Mouse (Mus musculus): Measurements from ENCODE around the gene Sytl2. TPM values are rescaled to one million over a fixed set of nuclear protein-coding genes. Genes with fewer than 3 reads are reported as not detected.

The Sytl2 gene
- polyA plus RNA-seq, 1 experiment from 2014 or later, result 10.0 TPM

DNA sequence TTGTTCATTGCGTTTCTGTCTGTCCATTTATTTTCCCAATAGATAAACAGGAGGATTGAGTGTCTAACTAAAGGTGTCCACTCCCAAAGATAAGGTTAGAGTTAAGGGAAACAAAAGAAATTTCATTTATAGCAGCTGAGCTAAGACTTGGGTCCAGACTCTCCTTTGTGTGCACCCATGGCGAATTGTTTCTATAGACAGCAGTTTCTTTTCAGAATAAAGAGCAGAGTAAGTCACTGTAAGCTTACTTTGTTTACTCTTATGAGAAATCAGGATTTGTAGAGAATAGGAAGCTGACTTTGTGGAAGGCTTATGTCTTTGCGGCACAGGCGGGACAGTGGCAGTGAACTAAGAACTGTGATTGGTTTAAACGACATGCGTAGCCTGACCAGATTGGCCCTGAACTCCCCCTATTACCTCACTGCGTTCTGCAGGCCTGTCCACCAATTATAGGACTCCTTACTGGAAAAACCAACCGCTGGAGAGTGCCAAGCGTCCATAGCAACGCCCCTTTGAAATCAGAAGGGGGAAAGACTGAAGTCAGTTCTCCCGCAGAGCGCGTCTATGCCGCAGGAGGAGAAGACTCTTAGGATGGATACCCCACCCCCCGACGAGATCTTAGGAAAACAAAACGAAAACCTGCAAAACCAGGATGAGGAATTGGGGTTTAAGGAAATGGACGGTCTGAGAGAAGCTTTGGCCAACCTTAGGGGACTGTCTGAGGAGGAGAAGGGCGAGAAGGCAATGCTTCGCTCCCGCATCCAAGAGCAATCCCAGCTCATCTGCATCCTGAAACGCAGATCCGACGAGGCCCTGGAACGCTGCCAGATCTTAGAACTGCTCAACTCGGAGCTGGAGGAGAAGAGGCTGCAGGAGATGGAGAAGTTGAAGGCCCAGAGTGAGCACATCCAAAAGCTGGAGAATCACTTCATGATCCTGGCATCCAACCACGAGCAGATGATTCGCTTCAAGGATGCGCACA is 124.3 kb downstream of the Sytl2 start, which contains the start of gene Ccdc89:
Gene Ccdc89, plus strand, starts transcription at position 558 of the 982 bp plus-strand sequence.
- peak within 1 kb of the TSS; percentile 71 for H3K4me2 ChIP-seq (ENCODE audit: low read length)
- H3K4me1 ChIP-seq (ENCODE audit: control insufficient read depth in 2 of 2, insufficient read depth in 2 of 2, low read length in 2 of 2), result no peaks in the 10 kb centered on the region
- no peaks in the 10 kb centered on the region; the same call in 1 of the 2 replicates for H3K27me3 ChIP-seq (ENCODE audit: control insufficient read depth, insufficient read depth, low read length)
- peak within 1 kb of the TSS; percentile 57 for H3K9ac ChIP-seq (ENCODE audit: low read length)
- no peaks in the 10 kb centered on the region for H3K36me3 ChIP-seq (ENCODE audit: control insufficient read depth, insufficient read depth, low read length)
- H3K27ac ChIP-seq (replicated peaks in 1 of 2; ENCODE audit: control insufficient read depth in 1 of 2, insufficient read depth in 1 of 2, low read depth in 2 of 2, low read length in 2 of 2), result no peak within 1 kb of the TSS
- H3K4me3 ChIP-seq (ENCODE audit: control insufficient read depth in 1 of 2, insufficient read depth in 1 of 2, low read depth in 1 of 2, low read length in 2 of 2), result peak within 1 kb of the TSS; percentile 45 to 48
- WGBS, result 13% methylated on average over 29 of the region's 29 CpGs
- H3K9me3 ChIP-seq (ENCODE audit: control insufficient read depth, low read length), result no peaks in the 10 kb centered on the region
- peak; percentile 100 for ATAC-seq (ENCODE audit: insufficient number of reproducible peaks, insufficient read depth, low FRiP score, low read depth)

DNA sequence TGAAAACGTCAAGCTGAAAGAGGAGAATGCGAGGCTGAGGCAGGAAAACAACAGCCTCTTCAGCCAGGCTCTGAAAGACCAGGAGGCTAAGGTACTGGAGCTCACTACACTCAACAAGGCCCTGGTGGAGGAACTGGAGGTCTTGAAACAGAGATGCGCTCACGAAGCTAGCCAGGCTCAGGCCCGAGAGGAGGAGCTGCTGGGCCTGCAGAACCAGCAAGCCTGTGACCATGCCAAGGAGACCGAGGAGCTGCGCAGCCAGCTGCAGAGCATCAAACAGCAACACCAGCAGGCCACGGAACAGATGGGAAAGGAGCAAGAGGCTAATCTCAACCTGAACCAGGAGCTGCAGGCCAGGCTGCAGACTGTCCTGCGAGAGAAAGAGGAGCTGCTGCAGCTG is 125.0 kb downstream of the Sytl2 start:
- no peak overlapping the region; the same call in 1 of the 2 replicates for H3K9ac ChIP-seq (ENCODE audit: low read length)
- no peaks in the 10 kb centered on the region for H3K4me1 ChIP-seq (ENCODE audit: control insufficient read depth in 2 of 2, insufficient read depth in 2 of 2, low read length in 2 of 2)
- peak overlapping the region; percentile 45 to 48 for H3K4me3 ChIP-seq (ENCODE audit: control insufficient read depth in 1 of 2, insufficient read depth in 1 of 2, low read depth in 1 of 2, low read length in 2 of 2)
- H3K4me2 ChIP-seq (ENCODE audit: low read length), result peak overlapping the region; percentile 71
- no peaks in the 10 kb centered on the region; the same call in 1 of the 2 replicates for H3K27me3 ChIP-seq (ENCODE audit: control insufficient read depth, insufficient read depth, low read length)
- no peaks in the 10 kb centered on the region for H3K9me3 ChIP-seq (ENCODE audit: control insufficient read depth, low read length)
- ATAC-seq (ENCODE audit: insufficient number of reproducible peaks, insufficient read depth, low FRiP score, low read depth), result no peak
- no peaks in the 10 kb centered on the region for H3K36me3 ChIP-seq (ENCODE audit: control insufficient read depth, insufficient read depth, low read length)
- 42% methylated on average over 9 of the region's 9 CpGs for WGBS
- H3K27ac ChIP-seq (replicated peaks in 1 of 2; ENCODE audit: control insufficient read depth in 1 of 2, insufficient read depth in 1 of 2, low read depth in 2 of 2, low read length in 2 of 2), result no peak overlapping the region

DNA sequence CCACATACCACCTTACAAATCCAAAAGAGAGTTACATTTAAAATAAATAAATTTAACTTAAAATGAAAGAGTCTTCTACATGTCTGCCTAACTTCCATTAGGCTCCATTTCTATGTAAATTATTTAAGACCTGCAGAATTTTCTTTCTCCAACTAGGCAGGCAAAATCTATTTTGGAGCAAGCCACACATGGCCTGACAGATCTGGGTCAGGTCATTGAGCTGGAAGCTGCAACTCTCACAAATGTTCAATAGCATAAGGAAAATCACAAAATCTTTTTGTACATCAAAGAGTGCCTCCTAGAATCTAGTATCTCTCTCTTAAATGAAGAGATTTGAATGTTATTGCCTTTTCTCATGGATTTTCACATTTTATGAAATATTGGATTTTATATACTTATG is 130.2 kb downstream of the Sytl2 start:
- no peaks in the 10 kb centered on the region for H3K4me1 ChIP-seq (ENCODE audit: control insufficient read depth in 2 of 2, insufficient read depth in 2 of 2, low read length in 2 of 2)
- no peak overlapping the region for H3K4me2 ChIP-seq (ENCODE audit: low read length)
- H3K27ac ChIP-seq (replicated peaks in 1 of 2; ENCODE audit: control insufficient read depth in 1 of 2, insufficient read depth in 1 of 2, low read depth in 2 of 2, low read length in 2 of 2), result no peak overlapping the region
- no peaks in the 10 kb centered on the region for H3K36me3 ChIP-seq (ENCODE audit: control insufficient read depth, insufficient read depth, low read length)
- ATAC-seq (ENCODE audit: insufficient number of reproducible peaks, insufficient read depth, low FRiP score, low read depth), result no peak
- no peaks in the 10 kb centered on the region; the same call in 1 of the 2 replicates for H3K27me3 ChIP-seq (ENCODE audit: control insufficient read depth, insufficient read depth, low read length)
- no peak overlapping the region for H3K4me3 ChIP-seq (ENCODE audit: control insufficient read depth in 1 of 2, insufficient read depth in 1 of 2, low read depth in 1 of 2, low read length in 2 of 2)
- H3K9ac ChIP-seq (ENCODE audit: low read length), result no peak overlapping the region
- H3K9me3 ChIP-seq (ENCODE audit: control insufficient read depth, low read length), result no peaks in the 10 kb centered on the region

DNA sequence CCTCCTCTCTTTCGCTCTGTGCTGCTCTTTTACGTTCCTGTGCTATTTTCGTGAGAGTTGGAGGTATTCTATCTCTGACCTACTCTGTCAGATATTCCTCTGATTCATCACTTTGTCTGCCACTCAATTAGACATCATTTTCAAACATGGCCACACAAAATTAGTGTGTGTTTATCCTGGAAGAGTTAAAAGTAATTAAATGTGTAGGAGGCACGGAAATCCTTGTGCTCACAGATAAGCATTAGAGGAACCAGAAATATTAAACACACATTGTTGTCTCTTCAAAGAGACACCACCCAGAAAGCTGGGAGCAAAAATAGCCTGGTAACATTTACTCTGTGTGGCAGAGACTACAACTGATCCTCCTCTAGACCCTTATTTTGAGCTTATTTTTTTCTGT is 138.0 kb downstream of the Sytl2 start:
- Histone ChIP-seq H3K9ac (ENCODE audit: low read length) (no peak overlapping the region), H3K36me3 (ENCODE audit: control insufficient read depth, insufficient read depth, low read length) (no peaks in the 10 kb centered on the region), H3K27ac (replicated peaks in 1 of 2; ENCODE audit: control insufficient read depth in 1 of 2, insufficient read depth in 1 of 2, low read depth in 2 of 2, low read length in 2 of 2) (no peak overlapping the region), H3K4me1 (ENCODE audit: control insufficient read depth in 2 of 2, insufficient read depth in 2 of 2, low read length in 2 of 2) (no peaks in the 10 kb centered on the region), H3K4me2 (ENCODE audit: low read length) (no peak overlapping the region), H3K9me3 (ENCODE audit: control insufficient read depth, low read length) (no peaks in the 10 kb centered on the region), H3K27me3 (ENCODE audit: control insufficient read depth, insufficient read depth, low read length) (no peaks in the 10 kb centered on the region), H3K4me3 (ENCODE audit: control insufficient read depth in 1 of 2, insufficient read depth in 1 of 2, low read depth in 1 of 2, low read length in 2 of 2) (no peak overlapping the region)
- WGBS, result 79% methylated on average over 4 of the region's 4 CpGs
- no peak for ATAC-seq (ENCODE audit: insufficient number of reproducible peaks, insufficient read depth, low FRiP score, low read depth)

GRCm38 (mm10) chr7:90442070-90442469 is 140.0 kb downstream of the Sytl2 start:
- Histone ChIP-seq H3K36me3 (ENCODE audit: control insufficient read depth, insufficient read depth, low read length) (peaks cover 4% of the 10 kb centered on the region), H3K9ac (ENCODE audit: low read length) (peak overlapping the region; percentile 99), H3K4me3 (ENCODE audit: control insufficient read depth in 1 of 2, insufficient read depth in 1 of 2, low read depth in 1 of 2, low read length in 2 of 2) (peak overlapping the region; percentile 77 to 94; a peak in 3 of 4 replicates), H3K4me2 (ENCODE audit: low read length) (peak overlapping the region; percentile 67), H3K4me1 (ENCODE audit: control insufficient read depth in 2 of 2, insufficient read depth in 2 of 2, low read length in 2 of 2) (peaks cover 0 to 6% of the 10 kb centered on the region in 2 experiments; a peak in 1 of 4 replicates), H3K9me3 (ENCODE audit: control insufficient read depth, low read length) (no peaks in the 10 kb centered on the region), H3K27ac (replicated peaks in 1 of 2; ENCODE audit: control insufficient read depth in 1 of 2, insufficient read depth in 1 of 2, low read depth in 2 of 2, low read length in 2 of 2) (peak overlapping the region; percentile 72 to 99), H3K27me3 (ENCODE audit: control insufficient read depth, insufficient read depth, low read length) (no peaks in the 10 kb centered on the region)
- no peak for ATAC-seq (ENCODE audit: insufficient number of reproducible peaks, insufficient read depth, low FRiP score, low read depth)
- 13% methylated on average over 4 of the region's 4 CpGs for WGBS

GRCm38 (mm10) chr7:90442518-90443080 is 140.5 kb downstream of the Sytl2 start, which contains the start of gene Crebzf:
Gene Crebzf (plus strand): TSS chr7:90442729.
- Histone ChIP-seq H3K4me2 (ENCODE audit: low read length) (peak within 1 kb of the TSS; percentile 67), H3K4me1 (ENCODE audit: control insufficient read depth in 2 of 2, insufficient read depth in 2 of 2, low read length in 2 of 2) (peaks cover 0 to 11% of the 10 kb centered on the region in 2 experiments; a peak in 2 of 4 replicates), H3K4me3 (ENCODE audit: control insufficient read depth in 1 of 2, insufficient read depth in 1 of 2, low read depth in 1 of 2, low read length in 2 of 2) (peak within 1 kb of the TSS; percentile 77 to 94), H3K9ac (ENCODE audit: low read length) (peak within 1 kb of the TSS; percentile 99), H3K9me3 (ENCODE audit: control insufficient read depth, low read length) (no peaks in the 10 kb centered on the region), H3K27ac (replicated peaks in 1 of 2; ENCODE audit: control insufficient read depth in 1 of 2, insufficient read depth in 1 of 2, low read depth in 2 of 2, low read length in 2 of 2) (peak within 1 kb of the TSS; percentile 96 to 99), H3K27me3 (ENCODE audit: control insufficient read depth, insufficient read depth, low read length) (no peaks in the 10 kb centered on the region), H3K36me3 (ENCODE audit: control insufficient read depth, insufficient read depth, low read length) (peaks cover 9% of the 10 kb centered on the region)
- under 1% methylated on average over 54 of the region's 54 CpGs for WGBS
- ATAC-seq (ENCODE audit: insufficient number of reproducible peaks, insufficient read depth, low FRiP score, low read depth), result peak; percentile 95

Data from heart, embryonic 14.5 days (tissue).